Mouse (Mus musculus) ES-E14 (cell line): ENCODE measurements at regions not wholly inside any gene's neighbourhood (a gene's known extent, or its start where the extent isn't known, plus 50 kb on each side); places are given as distances from the start of the nearest gene placed in this dataset.

Source experiments
- DNase-seq: peaks from one replicate; pipeline ENCODE4 v3.0.0-alpha.2; 2013; ENCODE audit warnings: low read depth, low spot score
- H3K27ac ChIP-seq: 2 replicates; pipeline ENCODE4 v1.5.1; 2012; ENCODE audit warnings: low read depth, mild to moderate bottlenecking, low read length, moderate library complexity, mixed read lengths; ENCODE audit not compliant: poor library complexity, insufficient read depth, severe bottlenecking
- H3K36me3 ChIP-seq: 2 replicates; pipeline ENCODE4 v1.6.1; 2012; ENCODE audit warnings: mild to moderate bottlenecking, low read length, moderate library complexity, mixed read lengths; ENCODE audit not compliant: control insufficient read depth, poor library complexity, insufficient read depth, severe bottlenecking
- H3K4me1 ChIP-seq, 2 experiments: fragments of 150-350 bp in 1 of 2; sonication (generic) in 1 of 2; 2 replicates each; pipeline ENCODE4 v1.6.1; 2012; ENCODE audit warnings: low read length in 2 of 2, mild to moderate bottlenecking in 1 of 2, mixed read lengths in 1 of 2; ENCODE audit not compliant: control insufficient read depth in 2 of 2, insufficient read depth in 2 of 2, poor library complexity in 1 of 2
- H3K4me3 ChIP-seq, 2 experiments: fragments of 150-350 bp in 1 of 2; sonication (generic) in 1 of 2; 2 replicates each; pipeline ENCODE4 v1.5.1; 2012; ENCODE audit warnings: low read length in 2 of 2, low read depth in 1 of 2, mild to moderate bottlenecking in 1 of 2, mixed read lengths in 1 of 2; ENCODE audit not compliant: insufficient read depth in 1 of 2, poor library complexity in 1 of 2, severe bottlenecking in 1 of 2
- H3K9ac ChIP-seq: 2 replicates; pipeline ENCODE4 v1.6.1; 2012; ENCODE audit warnings: low read depth, mild to moderate bottlenecking, low read length, mixed read lengths; ENCODE audit not compliant: poor library complexity, insufficient read depth, severe bottlenecking
- H3K9me3 ChIP-seq: fragments of 150-350 bp; sonication (generic); 2 replicates; pipeline ENCODE4 v1.6.1; 2012; ENCODE audit warnings: low read depth, mild to moderate bottlenecking, low read length; ENCODE audit not compliant: control insufficient read depth, insufficient read depth
- CHD2 ChIP-seq: IDR thresholded peaks from 2 replicates; pipeline ENCODE4 v1.6.1; 2014; ENCODE audit warnings: mild to moderate bottlenecking, low read depth, low read length, inconsistent platforms
- HCFC1 ChIP-seq: IDR thresholded peaks from 2 replicates; pipeline ENCODE4 v1.6.1; 2012; ENCODE audit warnings: low read length, inconsistent platforms, borderline replicate concordance; ENCODE audit not compliant: insufficient read depth
- MAFK ChIP-seq: IDR thresholded peaks from 2 replicates; pipeline ENCODE4 v1.6.1; 2014; ENCODE audit warnings: mild to moderate bottlenecking, low read depth, low read length, inconsistent platforms; ENCODE audit not compliant: insufficient read depth
- ZC3H11A ChIP-seq: IDR thresholded peaks from 2 replicates; pipeline ENCODE4 v1.6.1; 2012; ENCODE audit warnings: low read depth, mild to moderate bottlenecking, inconsistent platforms, low read length, borderline replicate concordance
- ZNF384 ChIP-seq: IDR thresholded peaks from 2 replicates; pipeline ENCODE4 v1.6.1; 2012; ENCODE audit warnings: low read depth, low read length, inconsistent platforms
- in situ Hi-C, 2 experiments: fragments of 600-800 bp; cut with MboI; formaldehyde crosslinking; loops; one replicate each; pipeline ENCODE4 v1.15.1; 2025; ENCODE audit warnings: low sequenced_read_pairs in 2 of 2, inconsistent platforms in 1 of 2; ENCODE audit not compliant: unreplicated experiment in 2 of 2

- no peak for DNase-seq
- TF ChIP-seq CHD2 (no peak), ZNF384 (no peak), HCFC1 (no peak), MAFK (no peak), ZC3H11A (no peak)
- no peaks in the 10 kb centered on the region for H3K36me3 ChIP-seq
- in situ Hi-C loops = no loop called here
- no peak overlapping the region for H3K4me3 ChIP-seq
- no peak overlapping the region for H3K27ac ChIP-seq
- H3K9me3 ChIP-seq = no peaks in the 10 kb centered on the region
- H3K9ac ChIP-seq = no peak overlapping the region
- H3K4me1 ChIP-seq = no peaks in the 10 kb centered on the region
Observed at GRCm38 (mm10) chr7:36136571-36136970, 333.8 kb upstream of the Zfp507 start.

DNA sequence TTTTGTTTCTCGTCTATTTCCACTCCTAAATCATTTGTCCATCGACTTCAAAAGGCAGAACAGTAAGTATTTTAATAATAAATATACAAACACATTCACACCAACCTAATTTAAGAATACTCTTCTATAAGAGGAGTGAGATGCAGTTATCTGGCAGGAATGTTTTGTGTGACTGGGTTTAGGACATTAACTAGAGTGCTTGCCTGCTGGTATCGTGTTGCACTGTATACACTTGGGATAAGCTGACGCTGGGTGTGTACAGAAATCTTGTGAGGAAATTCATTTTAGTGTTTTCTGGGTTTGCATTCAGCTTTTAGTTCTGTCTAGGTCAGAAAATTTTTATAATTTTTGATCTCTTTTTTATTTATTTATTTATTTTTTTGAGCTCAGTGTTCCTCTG is 331.8 kb upstream of the Zfp507 start:
- no peaks in the 10 kb centered on the region for H3K36me3 ChIP-seq
- no peak overlapping the region for H3K27ac ChIP-seq
- DNase-seq = no peak
- in situ Hi-C loops = no loop called here
- no peak overlapping the region for H3K4me3 ChIP-seq
- no peaks in the 10 kb centered on the region for H3K4me1 ChIP-seq
- no peak overlapping the region for H3K9ac ChIP-seq
- no peaks in the 10 kb centered on the region for H3K9me3 ChIP-seq
- no peak for TF ChIP-seq MAFK
- no peak for TF ChIP-seq HCFC1
- TF ChIP-seq ZC3H11A = no peak
- no peak for TF ChIP-seq ZNF384
- TF ChIP-seq CHD2 = no peak

DNA sequence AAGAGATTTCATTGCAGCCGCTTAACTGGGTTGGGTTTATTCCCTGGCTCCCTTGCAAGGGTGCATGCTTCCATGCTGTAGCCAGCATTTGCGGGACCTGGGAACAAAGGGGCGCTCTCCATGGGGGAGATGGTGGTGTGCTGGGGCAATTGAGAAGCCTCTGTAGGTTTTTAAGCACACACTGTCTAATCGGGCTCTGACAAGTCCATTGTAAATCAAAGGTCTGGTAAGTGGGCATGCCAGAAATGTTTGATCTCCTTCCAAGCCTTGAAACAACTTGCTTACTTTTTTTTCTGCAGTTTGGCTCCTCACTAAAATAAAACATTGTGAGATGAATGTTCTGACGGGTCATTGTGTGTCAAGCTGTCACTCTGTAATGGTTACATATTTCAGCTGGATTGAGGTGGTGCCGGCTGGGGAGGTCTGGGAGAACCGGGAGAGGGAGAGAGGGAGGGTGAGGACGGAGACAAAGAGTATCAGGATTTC is 330.9 kb upstream of the Zfp507 start:
- in situ Hi-C loops = no loop called here
- Histone ChIP-seq H3K9ac (no peak overlapping the region), H3K4me1 (no peaks in the 10 kb centered on the region)

DNA sequence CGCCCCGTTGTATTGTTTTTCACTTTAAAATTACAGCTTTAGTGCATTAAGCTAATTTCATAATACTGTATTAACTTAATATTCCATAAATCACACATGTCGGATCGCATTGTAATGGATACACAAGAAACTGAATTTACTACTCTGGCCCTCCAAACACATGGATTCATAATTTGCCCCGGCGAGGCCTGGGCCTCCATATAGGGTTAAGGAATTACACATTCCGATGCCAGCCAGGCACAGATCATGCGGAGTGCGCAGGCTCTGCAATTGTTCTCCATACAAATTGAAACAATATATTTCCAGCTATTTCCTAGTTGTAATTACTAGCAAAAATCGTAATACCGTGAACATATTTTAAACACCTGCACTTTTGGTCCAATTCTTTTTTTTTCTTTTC is 330.2 kb upstream of the Zfp507 start:
- Histone ChIP-seq H3K27ac (no peak overlapping the region), H3K4me1 (no peaks in the 10 kb centered on the region), H3K9ac (no peak overlapping the region), H3K4me3 (no peak overlapping the region), H3K36me3 (no peaks in the 10 kb centered on the region), H3K9me3 (no peaks in the 10 kb centered on the region)
- in situ Hi-C loops = no loop called here
- no peak for DNase-seq
- TF ChIP-seq HCFC1 (no peak), CHD2 (no peak), ZC3H11A (no peak), ZNF384 (no peak), MAFK (no peak)

More for the DNA sequence above, 330.9 kb upstream of the Zfp507 start:
- Histone ChIP-seq H3K27ac (no peak overlapping the region), H3K36me3 (no peaks in the 10 kb centered on the region), H3K4me3 (no peak overlapping the region), H3K9me3 (no peaks in the 10 kb centered on the region)
- no peak for DNase-seq
- TF ChIP-seq CHD2 = no peak
- TF ChIP-seq ZC3H11A = no peak
- no peak for TF ChIP-seq HCFC1
- no peak for TF ChIP-seq ZNF384
- TF ChIP-seq MAFK = no peak

DNA sequence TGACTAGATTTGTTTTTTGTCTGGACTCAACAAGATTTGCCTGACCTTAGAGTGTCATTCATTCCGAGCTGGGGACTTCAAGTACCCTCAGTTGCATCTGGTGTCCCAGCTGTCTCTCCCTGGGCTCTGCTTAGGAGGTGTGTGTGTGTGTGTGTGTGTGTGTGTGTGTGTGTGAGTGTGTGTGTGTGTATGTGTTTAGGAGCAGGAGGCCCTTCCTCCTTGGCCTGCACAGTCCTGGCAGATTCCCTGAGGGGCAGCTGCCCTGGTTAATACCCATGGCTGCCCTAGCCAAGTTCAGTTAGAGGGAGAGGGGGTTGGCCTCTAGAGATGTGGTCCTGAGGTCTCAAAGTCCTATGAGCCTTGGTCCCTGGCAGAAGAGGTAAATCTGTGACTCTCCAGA is 329.8 kb upstream of the Zfp507 start:
- no peak for DNase-seq
- TF ChIP-seq CHD2 (no peak), HCFC1 (no peak), ZC3H11A (no peak), MAFK (no peak), ZNF384 (no peak)
- Histone ChIP-seq H3K9me3 (no peaks in the 10 kb centered on the region), H3K27ac (no peak overlapping the region), H3K36me3 (no peaks in the 10 kb centered on the region), H3K4me1 (no peaks in the 10 kb centered on the region), H3K4me3 (no peak overlapping the region), H3K9ac (no peak overlapping the region)
- in situ Hi-C loops = no loop called here
